Mouse (Mus musculus): ENCODE data around the gene Srp68. TPM values are rescaled to one million over a fixed set of nuclear protein-coding genes. Genes with fewer than 3 reads are reported as not detected.

Gene Srp68
- total RNA-seq (2012; rRNA removed) (163 and 180 TPM in 2 replicates), polyA plus RNA-seq (2012; ENCODE audit: insufficient read depth in 1 of 2, insufficient read length in 2 of 2, low read depth in 1 of 2, low replicate concordance in 2 of 2, missing spikeins in 1 of 2) (100 to 1,000 TPM; 146 to 228 TPM)

DNA sequence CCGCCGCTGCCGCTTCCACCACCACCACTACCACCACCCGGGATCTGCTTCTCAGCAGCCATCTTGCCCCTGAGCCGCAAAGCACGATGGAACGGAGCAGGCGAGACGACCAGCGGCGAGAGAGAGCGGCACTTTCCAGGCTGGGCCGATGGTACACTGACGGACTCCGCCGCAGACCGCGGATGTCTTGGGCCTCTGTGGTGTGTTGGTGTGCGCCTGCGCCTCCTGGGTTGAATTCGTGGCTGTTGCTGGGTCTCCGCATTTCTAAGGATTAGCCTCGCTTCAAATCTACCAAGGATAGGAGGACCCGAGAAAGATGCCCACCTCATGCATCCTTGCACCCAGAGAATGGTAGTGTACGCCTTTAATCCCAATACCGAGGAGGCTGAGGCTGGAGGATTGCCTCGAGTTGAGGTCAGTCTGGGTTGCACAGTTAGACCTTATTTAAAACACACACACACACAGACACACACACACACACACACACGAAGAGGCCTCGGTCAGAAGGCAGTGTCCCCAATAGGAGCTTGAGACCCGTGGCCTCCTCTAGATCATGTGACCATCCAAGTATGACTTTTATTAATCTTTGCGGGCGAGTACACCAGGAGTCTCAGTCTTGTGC lies at the start of gene Srp68:
TSS of gene Srp68 (minus strand) at position 173 of the 622 bp plus-strand sequence.
- Histone ChIP-seq H3K9me3 (replicated peaks; ENCODE audit: insufficient read depth, low read length) (no peaks in the 10 kb centered on the region), H3K4me1 (ENCODE audit: control insufficient read depth in 1 of 2, insufficient read depth in 2 of 2, low read length in 2 of 2) (peaks cover 0 to 11% of the 10 kb centered on the region in 2 experiments; a peak in 2 of 4 replicates), H3K9ac (ENCODE audit: control insufficient read depth, low read depth, low read length, poor library complexity, severe bottlenecking) (peak within 1 kb of the TSS; percentile 91)
- peak; percentile 94 for TF ChIP-seq TCF12 (IDR thresholded peaks at IDR 0.05; ENCODE audit: low read depth, low read length)
- TF ChIP-seq ZNF384 (IDR thresholded peaks at IDR 0.05; ENCODE audit: low read depth, low read length) = no peak
- no peak for TF ChIP-seq TAL1 (IDR thresholded peaks at IDR 0.05; ENCODE audit: low read length)
- peak; percentile 79 for TF ChIP-seq NRF1 (IDR thresholded peaks at IDR 0.05; ENCODE audit: insufficient read depth, low read depth, low read length, poor library complexity, severe bottlenecking)
- no peak; the same call in 1 of the 2 replicates for TF ChIP-seq ELF1 (IDR thresholded peaks at IDR 0.05; ENCODE audit: low read depth, low read length)
- TF ChIP-seq BHLHE40 (IDR thresholded peaks at IDR 0.05; ENCODE audit: borderline replicate concordance, low read depth, low read length) = no peak
- TF ChIP-seq TBP (IDR thresholded peaks at IDR 0.05; ENCODE audit: low read depth, low read length) = peak; percentile 97
- peak; percentile 91 for TF ChIP-seq USF1 (IDR thresholded peaks at IDR 0.05; ENCODE audit: low read depth, low read length)
- TF ChIP-seq JUND (IDR thresholded peaks at IDR 0.05; ENCODE audit: low read depth, low read length) = no peak
- TF ChIP-seq ZC3H11A (IDR thresholded peaks at IDR 0.05; ENCODE audit: low read depth, low read length) = no peak
- TF ChIP-seq MAFK (IDR thresholded peaks at IDR 0.05; ENCODE audit: borderline replicate concordance, low read depth, low read length) = no peak
- TF ChIP-seq KAT2A (conservative IDR thresholded peaks at IDR 0.05; ENCODE audit: low read depth, low read length) = peak; percentile 75; the same call in 1 of the 2 replicates
- TF ChIP-seq CTCF (IDR thresholded peaks at IDR 0.05 in 2 of 3, conservative IDR thresholded peaks at IDR 0.05 in 1 of 3; ENCODE audit: control insufficient read depth in 1 of 3, insufficient read depth in 1 of 3, low read depth in 2 of 3, low read length in 3 of 3, poor library complexity in 1 of 3, severe bottlenecking in 1 of 3) = peak in 1 of 3 experiments; percentile 15; a peak in 1 of 6 replicates
- peak; percentile 78; the same call in 1 of the 2 replicates for TF ChIP-seq MXI1 (IDR thresholded peaks at IDR 0.05; ENCODE audit: low read depth, low read length)
- no peak for TF ChIP-seq CHD1 (IDR thresholded peaks at IDR 0.05; ENCODE audit: low read depth, low read length)
- no peak for TF ChIP-seq GATA1 (IDR thresholded peaks at IDR 0.05; ENCODE audit: low read depth, low read length)
- TF ChIP-seq MYC (IDR thresholded peaks at IDR 0.05; ENCODE audit: low read depth, low read length) = peak; percentile 77
- no peak for TF ChIP-seq MEF2A (IDR thresholded peaks at IDR 0.05; ENCODE audit: extremely low read depth, insufficient replicate concordance, low read depth, low read length, poor library complexity, severe bottlenecking)
- peak; percentile 95 for TF ChIP-seq POLR2AphosphoS2 (IDR thresholded peaks at IDR 0.05; ENCODE audit: low read length)
- TF ChIP-seq POLR2AphosphoS5 (IDR thresholded peaks at IDR 0.05; ENCODE audit: borderline replicate concordance, low read depth, low read length) = peak; percentile 78; the same call in 1 of the 2 replicates
- TF ChIP-seq RAD21 (IDR thresholded peaks at IDR 0.05; ENCODE audit: low read depth, low read length) = no peak
- TF ChIP-seq EP300 (IDR thresholded peaks at IDR 0.05; ENCODE audit: low read depth in 1 of 2, low read length in 2 of 2) = no peak
- peak in 1 of 2 experiments; percentile 59; a peak in 1 of 4 replicates for TF ChIP-seq USF2 (IDR thresholded peaks at IDR 0.05; ENCODE audit: borderline replicate concordance in 1 of 2, insufficient read depth in 1 of 2, low read depth in 1 of 2, low read length in 2 of 2)
- peak; percentile 87 for TF ChIP-seq SIN3A (IDR thresholded peaks at IDR 0.05; ENCODE audit: low read length)
- TF ChIP-seq ETS1 (IDR thresholded peaks at IDR 0.05; ENCODE audit: low read depth, low read length) = peak; percentile 44; the same call in 1 of the 2 replicates
- TF ChIP-seq SMC3 (IDR thresholded peaks at IDR 0.05; ENCODE audit: low read depth, low read length) = no peak
- TF ChIP-seq GABPA (IDR thresholded peaks at IDR 0.05; ENCODE audit: low read depth, low read length) = peak; percentile 63; the same call in 1 of the 2 replicates
- TF ChIP-seq MAZ (IDR thresholded peaks at IDR 0.05; ENCODE audit: low read depth, low read length) = no peak; the same call in 1 of the 2 replicates
- no peak for TF ChIP-seq ZKSCAN1 (IDR thresholded peaks at IDR 0.05; ENCODE audit: low read depth, low read length)
- TF ChIP-seq POLR2A (IDR thresholded peaks at IDR 0.05; ENCODE audit: control insufficient read depth in 1 of 2, insufficient read depth in 1 of 2, low read depth in 1 of 2, low read length in 2 of 2, poor library complexity in 1 of 2) = peak; percentile 96 to 98
- no peak for TF ChIP-seq E2F4 (IDR thresholded peaks at IDR 0.05; ENCODE audit: borderline replicate concordance, low read depth, low read length)
- no peak for TF ChIP-seq MYB (IDR thresholded peaks at IDR 0.05; ENCODE audit: low read depth, low read length)
- TF ChIP-seq RCOR1 (IDR thresholded peaks at IDR 0.05; ENCODE audit: low read depth, low read length) = no peak
- peak; percentile 58; the same call in 1 of the 2 replicates for TF ChIP-seq MAX (IDR thresholded peaks at IDR 0.05; ENCODE audit: low read length)
- TF ChIP-seq UBTF (IDR thresholded peaks at IDR 0.05; ENCODE audit: borderline replicate concordance, insufficient read depth, low read depth, low read length) = peak; percentile 84; the same call in 1 of the 2 replicates

More for the DNA sequence above, at the start of gene Srp68:
- Histone ChIP-seq H3K4me3 (ENCODE audit: control insufficient read depth in 1 of 2, insufficient read depth in 1 of 2, low read depth in 2 of 2, low read length in 2 of 2) (peak within 1 kb of the TSS; percentile 46 to 96), H3K36me3 (ENCODE audit: control insufficient read depth in 1 of 2, insufficient read depth in 2 of 2, low read length in 2 of 2) (peaks cover 11 to 16% of the 10 kb centered on the region in 2 experiments), H3K27me3 (ENCODE audit: control insufficient read depth in 1 of 2, insufficient read depth in 2 of 2, low read length in 2 of 2) (no peaks in the 10 kb centered on the region), H3K27ac (ENCODE audit: control insufficient read depth, low read depth, low read length) (peak within 1 kb of the TSS; percentile 72), H3K79me2 (ENCODE audit: control insufficient read depth, insufficient read depth, low read length, poor library complexity) (peaks cover 50% of the 10 kb centered on the region)
- DNase-seq (ENCODE audit: low read depth, low spot score) = peak; percentile 97
